Mouse (Mus musculus): ENCODE measurements around the gene Abraxas2. TPM values are rescaled to one million over a fixed set of nuclear protein-coding genes. Genes with fewer than 3 reads are reported as not detected.
A peak's percentile ranks its signal among the peaks of the same experiment; 100 is the strongest.

Abraxas2 gene
- polyA plus RNA-seq, 1 experiment, result 20.2 TPM

DNA sequence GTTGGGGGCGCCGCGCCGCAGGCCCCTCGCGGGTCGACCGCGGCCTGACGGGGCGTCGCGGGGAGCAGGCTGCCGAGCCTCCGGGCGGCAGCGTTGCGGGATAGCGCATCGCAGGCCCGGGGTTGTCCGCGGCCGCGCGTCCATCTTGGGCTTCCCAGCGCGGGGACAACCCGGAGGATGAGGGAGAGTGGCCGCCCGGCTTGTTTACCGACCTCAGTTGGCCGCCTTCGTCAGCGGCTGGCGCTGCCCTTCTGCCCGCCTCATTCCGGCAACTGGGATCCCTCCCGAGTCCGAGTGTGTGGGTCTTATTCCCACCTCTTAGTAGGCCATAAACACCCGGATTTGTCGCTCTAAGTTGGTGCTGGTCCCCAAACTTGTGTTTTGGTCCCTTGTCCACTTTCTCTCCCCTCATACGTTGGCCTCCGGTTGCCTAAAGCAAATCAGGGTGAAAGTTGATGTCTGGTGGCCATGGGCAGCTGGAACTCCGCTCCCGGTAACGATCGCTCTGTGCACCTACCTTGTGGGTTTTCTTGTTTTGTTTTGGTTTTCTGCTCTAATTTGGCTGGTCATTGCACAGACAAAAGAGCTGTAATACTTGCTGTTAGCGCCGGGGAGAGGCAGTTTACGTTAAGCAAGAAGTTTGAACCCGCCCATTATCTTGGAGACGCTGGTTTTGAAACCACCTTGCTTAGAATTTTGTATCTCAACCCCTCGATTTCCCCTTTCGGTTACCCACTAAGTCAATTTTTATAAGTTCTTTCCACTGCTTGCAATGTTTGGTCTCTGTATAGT lies 72.7 kb downstream of the Abraxas2 start:
- Histone ChIP-seq H3K79me2 (ENCODE audit: control insufficient read depth, insufficient read depth) (peaks cover 51% of the 10 kb centered on the region), H3ac (ENCODE audit: control insufficient read depth, insufficient read length) (peak overlapping the region; percentile 76), H3K4me2 (ENCODE audit: low read depth) (peak overlapping the region; percentile 75), H3K27me3 (ENCODE audit: control insufficient read depth, insufficient read depth, insufficient read length) (no peaks in the 10 kb centered on the region), H3K4me3 (peak overlapping the region; percentile 79), H3K36me3 (ENCODE audit: control insufficient read depth, insufficient read depth) (no peaks in the 10 kb centered on the region)
- no peak for TF ChIP-seq REST (IDR thresholded peaks at IDR 0.05; ENCODE audit: insufficient read depth, insufficient read length)
- peak; percentile 13 for TF ChIP-seq POLR2AphosphoS2 (IDR thresholded peaks at IDR 0.05; ENCODE audit: insufficient read length, low read depth)

DNA sequence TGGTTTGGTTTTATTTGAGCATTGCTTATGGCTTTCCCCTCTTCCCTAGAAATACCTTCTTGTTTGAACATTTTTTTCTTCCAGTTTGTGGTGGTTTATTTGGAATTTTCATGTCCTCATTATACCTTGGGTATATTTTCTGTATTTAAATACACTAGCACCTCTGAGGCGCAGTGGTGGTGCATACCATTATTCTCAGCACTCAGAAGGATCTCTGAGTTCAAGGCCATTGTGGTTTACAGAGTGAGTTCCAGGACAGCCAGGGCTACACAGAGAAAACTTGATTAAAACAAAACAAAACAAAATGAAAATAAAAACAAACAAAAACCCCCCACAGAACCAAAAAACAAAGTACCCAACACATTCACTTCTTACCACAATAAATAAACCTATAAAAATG lies 74.3 kb downstream of the Abraxas2 start:
- peak overlapping the region; percentile 79 for H3K4me3 ChIP-seq
- H3ac ChIP-seq (ENCODE audit: control insufficient read depth, insufficient read length), result no peak overlapping the region
- peaks cover 67% of the 10 kb centered on the region for H3K79me2 ChIP-seq (ENCODE audit: control insufficient read depth, insufficient read depth)
- H3K4me2 ChIP-seq (ENCODE audit: low read depth), result peak overlapping the region; percentile 75
- TF ChIP-seq TCF3 (IDR thresholded peaks at IDR 0.05; ENCODE audit: insufficient read length, low read depth) (no peak), USF1 (IDR thresholded peaks at IDR 0.05; ENCODE audit: low read depth) (no peak), REST (IDR thresholded peaks at IDR 0.05; ENCODE audit: insufficient read depth, insufficient read length) (no peak), TCF12 (IDR thresholded peaks at IDR 0.05; ENCODE audit: insufficient read depth, poor library complexity, severe bottlenecking) (no peak), SRF (IDR thresholded peaks at IDR 0.05; ENCODE audit: control insufficient read depth, insufficient read length, low read depth) (no peak), MYOG (IDR thresholded peaks at IDR 0.05; ENCODE audit: control insufficient read depth in 1 of 3, insufficient read depth in 1 of 3, insufficient read length in 2 of 3, low read depth in 2 of 3) (no peak), MAX (IDR thresholded peaks at IDR 0.05; ENCODE audit: low read depth) (no peak), POLR2AphosphoS2 (IDR thresholded peaks at IDR 0.05; ENCODE audit: insufficient read length, low read depth) (no peak), E2F4 (IDR thresholded peaks at IDR 0.05; ENCODE audit: insufficient read depth) (no peak), MYOD1 (IDR thresholded peaks at IDR 0.05; ENCODE audit: control insufficient read depth in 1 of 3, insufficient read length in 2 of 3, low read depth in 2 of 3) (no peak), POLR2A (IDR thresholded peaks at IDR 0.05; ENCODE audit: insufficient read length, low read depth) (no peak), CEBPB (IDR thresholded peaks at IDR 0.05; ENCODE audit: insufficient read depth, poor library complexity, severe bottlenecking) (no peak)
- H3K36me3 ChIP-seq (ENCODE audit: control insufficient read depth, insufficient read depth), result no peaks in the 10 kb centered on the region
- no peaks in the 10 kb centered on the region for H3K27me3 ChIP-seq (ENCODE audit: control insufficient read depth, insufficient read depth, insufficient read length)

Other genes starting within 250 kb of the Abraxas2 start
- 4.7 TPM for gene Lhpp, start 248.6 kb upstream of the Abraxas2 start, polyA plus RNA-seq (2012; fragmentation: generic; extraction: Trizol)
- 26.5 TPM for gene Fam53b, start 45.3 kb upstream of the Abraxas2 start, polyA plus RNA-seq (2012; fragmentation: generic; extraction: Trizol)
- 10.8 TPM for gene Eef1akmt2, start 6.6 kb upstream of the Abraxas2 start, polyA plus RNA-seq (2012; fragmentation: generic; extraction: Trizol)
- gene Zranb1, start 71.9 kb downstream of the Abraxas2 start, polyA plus RNA-seq (2012; fragmentation: generic; extraction: Trizol), result 14.6 TPM

Data from myocyte (in vitro differentiated cells).